Mouse (Mus musculus) embryonic fibroblast, embryonic 13.5 days (primary cell): Measurements from ENCODE around the gene Atxn7l3.

Source experiments
- CTCF ChIP-seq: IDR thresholded peaks from 2 replicates; pipeline ENCODE4 v1.5.1; 2011; ENCODE audit warnings: mild to moderate bottlenecking, control low read depth, low read length, moderate library complexity, borderline replicate concordance; ENCODE audit not compliant: insufficient read depth
- POLR2A ChIP-seq: IDR thresholded peaks from 2 replicates; pipeline ENCODE4 v1.6.1; 2011; ENCODE audit warnings: low read depth, mild to moderate bottlenecking, control low read depth, low read length, moderate library complexity

DNA sequence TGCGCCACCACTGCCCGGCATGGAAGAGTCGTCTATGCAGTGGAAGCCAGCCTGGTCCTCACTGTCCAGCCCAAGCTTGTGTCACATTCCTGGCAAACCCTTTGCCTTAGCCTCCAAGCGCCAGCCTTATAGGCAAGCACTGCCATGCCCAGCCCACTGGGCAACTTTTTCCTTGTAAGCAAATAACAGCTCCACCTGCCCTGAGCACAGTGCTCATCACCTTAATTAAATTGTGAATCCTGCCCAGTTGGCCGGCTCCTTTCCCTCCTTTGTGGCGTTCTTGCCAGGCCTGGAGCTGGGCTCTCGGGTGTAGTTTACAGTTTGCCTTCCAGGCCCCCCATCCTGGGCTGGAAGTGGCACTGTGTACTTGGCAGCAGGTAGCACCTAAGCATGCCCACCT lies 33.2 kb downstream of the Atxn7l3 start:
- TF ChIP-seq CTCF = no peak
- TF ChIP-seq POLR2A = no peak
